Mouse (Mus musculus): ENCODE data around the gene Kctd12. TPM values are rescaled to one million over a fixed set of nuclear protein-coding genes. Genes with fewer than 3 reads are reported as not detected.

The Kctd12 gene
- polyA plus RNA-seq, 1 experiment from 2014 or later: 2.1 TPM

GRCm38 (mm10) chr14:102947796-102948195 is 34.6 kb downstream of the Kctd12 start:
- no peaks in the 10 kb centered on the region for H3K9me3 ChIP-seq
- DNase-seq (ENCODE audit: extremely low spot score, low spot score): no peak
- 75% methylated on average over 2 of the region's 2 CpGs for WGBS

DNA sequence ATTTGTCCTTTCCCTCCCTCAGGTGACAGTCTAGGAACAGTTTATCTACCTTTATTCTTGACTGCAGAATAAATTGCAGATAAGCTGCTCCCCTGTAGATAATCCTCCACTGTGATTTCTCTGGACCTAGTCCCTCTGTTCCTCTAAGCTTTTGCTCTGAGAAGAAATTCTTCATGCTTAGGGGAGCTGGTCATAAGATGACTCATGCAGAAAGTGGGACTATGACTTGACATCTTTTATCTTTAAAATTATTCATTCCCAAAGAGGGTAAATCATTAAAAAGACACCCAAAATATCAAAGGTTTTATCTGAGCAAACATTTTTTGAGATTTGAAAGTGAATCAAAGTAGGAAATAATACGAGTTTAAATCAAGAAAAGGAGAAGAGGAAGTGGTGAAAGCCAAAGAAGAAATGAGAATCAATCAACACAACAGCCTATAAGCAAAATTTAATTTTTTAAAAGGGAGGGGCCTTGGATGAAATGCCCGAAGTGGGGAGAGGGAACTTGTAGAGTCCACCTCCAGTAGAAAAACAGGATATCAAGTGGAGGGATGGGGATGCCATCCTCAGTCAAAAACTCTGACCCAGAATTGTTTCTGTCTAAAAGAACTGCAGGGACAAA is 40.1 kb downstream of the Kctd12 start:
- Histone ChIP-seq H3K27ac (no peak overlapping the region), H3K27me3 (ENCODE audit: poor library complexity, severe bottlenecking) (no peaks in the 10 kb centered on the region), H3K9me3 (no peaks in the 10 kb centered on the region), H3K36me3 (replicated peaks) (no peaks in the 10 kb centered on the region), H3K4me1 (no peaks in the 10 kb centered on the region), H3K4me3 (no peak overlapping the region)
- no peak for DNase-seq (ENCODE audit: extremely low spot score, low spot score)
- 91% methylated on average over 2 of the region's 2 CpGs for WGBS

More at GRCm38 (mm10) chr14:102947796-102948195, 34.6 kb downstream of the Kctd12 start:
- H3K4me3 ChIP-seq: no peak overlapping the region
- no peaks in the 10 kb centered on the region for H3K27me3 ChIP-seq (ENCODE audit: poor library complexity, severe bottlenecking)
- no peak overlapping the region for H3K27ac ChIP-seq
- H3K36me3 ChIP-seq (replicated peaks): no peaks in the 10 kb centered on the region
- no peaks in the 10 kb centered on the region for H3K4me1 ChIP-seq

GRCm38 (mm10) chr14:102934878-102935277 is 47.6 kb downstream of the Kctd12 start:
- no peaks in the 10 kb centered on the region for H3K27me3 ChIP-seq (ENCODE audit: poor library complexity, severe bottlenecking)
- H3K36me3 ChIP-seq (replicated peaks): no peaks in the 10 kb centered on the region

GRCm38 (mm10) chr14:102930933-102931332 is 51.5 kb downstream of the Kctd12 start:
- no peaks in the 10 kb centered on the region for H3K27me3 ChIP-seq (ENCODE audit: poor library complexity, severe bottlenecking)
- H3K27ac ChIP-seq: no peak overlapping the region
- no peaks in the 10 kb centered on the region for H3K36me3 ChIP-seq (replicated peaks)
- H3K4me1 ChIP-seq: no peaks in the 10 kb centered on the region
- no peaks in the 10 kb centered on the region for H3K9me3 ChIP-seq
- H3K4me3 ChIP-seq: no peak overlapping the region
- 53% methylated on average over 1 of the region's 1 CpGs for WGBS
- DNase-seq (ENCODE audit: extremely low spot score, low spot score): no peak

More at GRCm38 (mm10) chr14:102934878-102935277, 47.6 kb downstream of the Kctd12 start:
- no peaks in the 10 kb centered on the region for H3K9me3 ChIP-seq
- DNase-seq (ENCODE audit: extremely low spot score, low spot score): no peak
- H3K4me3 ChIP-seq: no peak overlapping the region
- H3K27ac ChIP-seq: no peak overlapping the region
- WGBS: 85% methylated on average over 2 of the region's 2 CpGs
- H3K4me1 ChIP-seq: no peaks in the 10 kb centered on the region

DNA sequence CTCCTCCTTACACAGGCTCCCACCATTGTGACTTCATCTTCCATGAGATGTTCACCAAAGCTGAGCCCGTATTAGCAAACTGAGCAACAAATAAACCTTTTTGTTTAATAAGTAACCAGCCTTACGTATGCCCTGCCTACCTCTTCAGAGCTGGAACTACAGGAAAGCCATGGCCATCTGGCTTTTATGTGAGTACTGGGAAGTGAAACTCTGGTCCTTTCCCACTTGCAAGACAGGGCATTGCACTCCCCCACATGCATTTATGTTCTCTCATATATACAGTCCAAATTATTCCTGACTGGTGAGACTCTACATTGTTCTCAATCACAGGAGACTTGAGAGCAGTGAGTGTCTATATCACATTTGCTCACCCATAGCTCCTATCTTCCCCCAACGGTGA is 52.9 kb downstream of the Kctd12 start:
- H3K4me3 ChIP-seq: no peak overlapping the region
- no peak for DNase-seq (ENCODE audit: extremely low spot score, low spot score)
- H3K27me3 ChIP-seq (ENCODE audit: poor library complexity, severe bottlenecking): no peaks in the 10 kb centered on the region
- H3K4me1 ChIP-seq: no peaks in the 10 kb centered on the region
- no peak overlapping the region for H3K27ac ChIP-seq
- no peaks in the 10 kb centered on the region for H3K36me3 ChIP-seq (replicated peaks)
- no peaks in the 10 kb centered on the region for H3K9me3 ChIP-seq
- 89% methylated on average over 3 of the region's 3 CpGs for WGBS

DNA sequence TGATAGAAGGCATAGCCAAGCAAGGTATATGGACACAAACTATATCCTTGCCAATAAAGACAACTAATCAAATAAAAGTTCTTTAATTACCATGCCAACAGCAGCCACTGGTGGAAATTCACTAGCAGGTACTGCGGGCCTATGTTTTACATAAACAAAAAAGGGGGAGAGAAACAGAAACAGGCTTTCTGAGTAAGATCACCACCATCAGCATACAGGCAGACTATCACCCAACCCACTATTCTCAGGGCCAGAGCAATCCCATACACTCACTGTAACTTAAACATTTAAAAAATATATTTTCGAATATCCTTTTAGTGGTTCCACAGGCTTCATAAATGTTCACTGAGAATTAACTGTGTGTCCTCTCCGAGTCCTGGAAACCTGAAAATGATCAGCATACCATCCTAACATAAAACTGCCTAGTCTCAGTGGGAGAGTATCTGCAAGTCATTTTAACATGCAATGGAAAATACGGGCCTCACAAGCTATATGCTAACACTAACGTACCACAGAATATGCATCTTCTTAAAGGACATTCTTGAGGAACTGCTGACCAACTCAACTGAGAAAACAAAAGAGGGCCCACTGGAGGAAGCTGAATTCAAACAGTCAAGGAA is 54.5 kb downstream of the Kctd12 start:
- no peaks in the 10 kb centered on the region for H3K27me3 ChIP-seq (ENCODE audit: poor library complexity, severe bottlenecking)
- H3K4me3 ChIP-seq: no peak overlapping the region
- DNase-seq (ENCODE audit: extremely low spot score, low spot score): no peak
- no peaks in the 10 kb centered on the region for H3K36me3 ChIP-seq (replicated peaks)
- no peak overlapping the region for H3K27ac ChIP-seq
- 93% methylated on average over 5 of the region's 5 CpGs for WGBS
- H3K9me3 ChIP-seq: no peaks in the 10 kb centered on the region
- no peaks in the 10 kb centered on the region for H3K4me1 ChIP-seq

Small RNA genes lying within 50 kb of the gene (microRNA-seq; reads per million reads assigned to microRNA genes)
- gene Mir5130: not detected

Other genes starting within 250 kb of the Kctd12 start
- not detected in 2 replicates for gene Acod1, start 64.3 kb upstream of the Kctd12 start, polyA plus RNA-seq (2016; fragmentation: Nextera tagmentation; extraction: Ambion mirVana)
- 26.2 and 26.5 TPM in 2 replicates for gene Cln5, start 87.6 kb upstream of the Kctd12 start, polyA plus RNA-seq (2016; fragmentation: Nextera tagmentation; extraction: Ambion mirVana)
- gene Fbxl3, start 116.9 kb upstream of the Kctd12 start, polyA plus RNA-seq (2016; fragmentation: Nextera tagmentation; extraction: Ambion mirVana): 13.8 TPM in 2 replicates

Measured in forebrain, embryonic 10.5 days (tissue).